ENCODE assay signal across 19 mouse cellular contexts in the genomic region with DNA sequence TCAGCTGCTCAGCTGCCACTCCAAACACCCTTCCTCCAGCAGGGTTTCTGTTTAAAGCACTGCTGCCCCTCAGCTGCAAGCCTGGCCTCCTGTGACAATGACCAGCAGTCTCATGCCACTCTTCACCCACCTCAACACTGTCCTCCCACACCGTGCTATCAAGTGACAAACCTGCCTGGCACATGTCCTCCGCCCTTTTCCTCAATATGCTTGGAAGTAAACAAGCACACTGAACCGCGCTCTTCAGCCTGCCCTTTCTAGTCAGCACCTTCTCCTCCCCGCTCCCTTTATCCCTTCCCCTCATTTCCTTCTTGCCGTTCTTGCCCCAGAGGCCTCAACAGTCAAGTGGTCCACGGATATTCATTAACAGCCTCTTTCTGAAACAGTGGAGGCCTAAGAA.
DNase-seq lines count a peak whose midpoint lies in the region; ATAC-seq lines count a peak whose summit lies in the region.
"Had no signal": no experiment of that assay in that cellular context is flagged by ENCODE, and none has a peak within 500 bp of the region (broad histone marks: within the 10 kb centered on the region; RNA-seq: fewer than 3 reads in every experiment).

No protein-coding gene starts in this region.

- H3K9me3 ChIP-seq in kidney, embryonic 15.5 days (replicated peaks): no peaks in the 10 kb centered on the region
- no peaks in the 10 kb centered on the region for H3K9me3 ChIP-seq in heart, embryonic 13.5 days
- H3K9me3 ChIP-seq in liver, embryonic 13.5 days (replicated peaks): no peaks in the 10 kb centered on the region
- H3K9me3 ChIP-seq: limb, embryonic 10.5 days; midbrain, embryonic 13.5 days; neural tube, embryonic 15.5 days had no signal

- H3K27me3 ChIP-seq in kidney, embryonic 15.5 days: no peaks in the 10 kb centered on the region
- no peaks in the 10 kb centered on the region for H3K27me3 ChIP-seq in heart, embryonic 13.5 days (replicated peaks)
- H3K27me3 ChIP-seq in liver, embryonic 13.5 days: no peaks in the 10 kb centered on the region
- H3K27me3 ChIP-seq: midbrain, embryonic 13.5 days; neural tube, embryonic 15.5 days had no signal

- no peaks in the 10 kb centered on the region for H3K36me3 ChIP-seq in kidney, embryonic 15.5 days
- H3K36me3 ChIP-seq in heart, embryonic 13.5 days: peaks cover 49% of the 10 kb centered on the region
- H3K36me3 ChIP-seq in liver, embryonic 13.5 days: no peaks in the 10 kb centered on the region
- H3K36me3 ChIP-seq: limb, embryonic 10.5 days had no signal

- no peaks in the 10 kb centered on the region for H3K4me1 ChIP-seq in kidney, embryonic 15.5 days
- H3K4me1 ChIP-seq in heart, embryonic 13.5 days: peaks cover 27% of the 10 kb centered on the region
- peaks cover 42% of the 10 kb centered on the region for H3K4me1 ChIP-seq in liver, embryonic 13.5 days (replicated peaks)
- H3K4me1 ChIP-seq: limb, embryonic 10.5 days; neural tube, embryonic 15.5 days had no signal

- H3K27ac ChIP-seq in kidney, embryonic 15.5 days: no peak overlapping the region
- peak overlapping the region; percentile 73 for H3K27ac ChIP-seq in heart, embryonic 13.5 days (replicated peaks)
- H3K27ac ChIP-seq in liver, embryonic 13.5 days: peak overlapping the region; percentile 76
- H3K27ac ChIP-seq: hindbrain, postnatal 0 days; limb, embryonic 10.5 days; midbrain, embryonic 13.5 days; neural tube, embryonic 15.5 days had no signal

- peak; percentile 73 for ATAC-seq in kidney, embryonic 15.5 days (replicated peaks; ENCODE audit: low FRiP score)
- ATAC-seq in erythroid progenitor cell, adult 5-6 weeks (replicated peaks; ENCODE audit: low FRiP score, poor library complexity, severe bottlenecking): 0 out of 2 replicates have a peak, but pooled peaks have one; percentile 43
- ATAC-seq in heart, embryonic 13.5 days (ENCODE audit: extremely low read depth, insufficient number of reproducible peaks, low FRiP score, low TSS enrichment): peak; percentile 47; the same call in 1 of the 2 replicates
- ATAC-seq in liver, embryonic 13.5 days (ENCODE audit: low read depth): peak; percentile 78
- ATAC-seq: hindbrain, postnatal 0 days; midbrain, embryonic 13.5 days had no signal

- H3K4me2 ChIP-seq in kidney, embryonic 15.5 days: no peak overlapping the region
- 0 out of 2 replicates have a peak overlapping the region, but pooled peaks have one; percentile 3 for H3K4me2 ChIP-seq in heart, embryonic 13.5 days
- H3K4me2 ChIP-seq in liver, embryonic 13.5 days: 0 out of 2 replicates have a peak overlapping the region, but pooled peaks have one; percentile 3
- H3K4me2 ChIP-seq: midbrain, embryonic 13.5 days; neural tube, embryonic 15.5 days had no signal

- no peak overlapping the region for H3K9ac ChIP-seq in kidney, embryonic 15.5 days
- no peak overlapping the region for H3K9ac ChIP-seq in heart, embryonic 13.5 days
- H3K9ac ChIP-seq in liver, embryonic 13.5 days: peak overlapping the region; percentile 33; the same call in 1 of the 2 replicates
- H3K9ac ChIP-seq: midbrain, embryonic 13.5 days; neural tube, embryonic 15.5 days had no signal

- no peak overlapping the region for H3K4me3 ChIP-seq in kidney, embryonic 15.5 days (replicated peaks)
- no peak overlapping the region for H3K4me3 ChIP-seq in heart, embryonic 13.5 days
- no peak overlapping the region for H3K4me3 ChIP-seq in liver, embryonic 13.5 days (replicated peaks)
- H3K4me3 ChIP-seq: limb, embryonic 10.5 days; midbrain, embryonic 13.5 days; myocyte; neural tube, embryonic 15.5 days had no signal

- WGBS in kidney, embryonic 15.5 days: 29% methylated on average over 7 of the region's 7 CpGs
- WGBS in heart, embryonic 13.5 days: 23% methylated on average over 7 of the region's 7 CpGs
- WGBS in liver, embryonic 13.5 days (ENCODE audit: insufficient replicate concordance): 58% methylated on average over 7 of the region's 7 CpGs

- DNase-seq in kidney, adult 9 months: no peak
- DNase-seq in liver, embryonic 13.5 days: no peak
- no peak for DNase-seq in embryo, embryonic 10.5 days (ENCODE audit: low spot score)
- no peak for DNase-seq in embryo, embryonic 11 days
- DNase-seq in cerebellum, adult 9-11 months: no peak
- DNase-seq: adrenal gland, adult 8-10 months; cerebellum, adult 11-12 months; kidney, adult 18-20 months; layer of hippocampus, postnatal 36 days; lung, adult 2 months; right cerebral cortex, postnatal 4 days had no signal
